In the genomic region with DNA sequence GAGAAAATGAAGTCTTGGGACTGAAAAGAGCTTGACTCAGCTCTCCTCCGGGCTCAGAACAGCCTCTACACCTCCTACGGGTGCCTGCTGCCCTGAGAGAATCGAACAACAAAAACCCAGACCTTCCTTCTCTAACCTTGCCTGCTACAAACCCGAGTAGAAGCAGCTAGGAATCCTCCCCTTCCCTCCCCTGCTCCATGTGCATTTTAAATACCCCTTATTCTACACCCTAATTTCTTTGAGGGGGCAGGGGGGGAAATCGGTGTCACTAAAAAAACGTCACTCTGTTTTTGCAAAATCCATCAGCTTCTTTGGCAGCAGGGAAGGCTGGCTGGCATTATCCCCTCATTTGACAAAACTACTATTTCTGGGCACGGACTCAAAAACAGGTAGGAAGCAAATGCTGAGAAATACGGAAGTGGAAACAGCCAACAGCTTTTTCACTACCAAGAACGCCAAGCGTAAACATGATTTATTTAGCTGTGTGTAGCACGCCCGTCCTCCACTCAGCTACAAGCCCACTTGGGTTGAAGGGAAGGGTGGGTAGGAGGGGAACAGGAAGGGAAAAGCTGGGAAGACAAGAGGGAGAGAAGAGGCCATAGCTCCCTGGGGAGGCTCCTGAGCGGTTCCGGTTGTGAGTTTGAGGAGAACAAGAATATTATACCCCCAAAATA, we compare ENCODE assay signal across 10 mouse cellular contexts. TPM values are rescaled to one million over a fixed set of nuclear protein-coding genes. Genes with fewer than 3 reads are reported as not detected.
DNase-seq lines count a peak whose midpoint lies in the region; ATAC-seq and TF ChIP-seq lines count a peak whose summit lies in the region.
"Had no signal": no experiment of that assay in that cellular context is flagged by ENCODE, and none has a peak within 500 bp of the region (broad histone marks: within the 10 kb centered on the region; RNA-seq: fewer than 3 reads in every experiment).

No protein-coding gene starts in this region.

- H3K4me1 ChIP-seq in lung, postnatal 0 days (ENCODE audit: insufficient read depth, low read depth, low read length) = 0 out of 2 replicates have a peak, but pooled peaks cover 7% of the 10 kb centered on the region
- H3K4me1 ChIP-seq in intestine, embryonic 15.5 days (replicated peaks) = peaks cover 36% of the 10 kb centered on the region
- peaks cover 38% of the 10 kb centered on the region; the same call in 1 of the 2 replicates for H3K4me1 ChIP-seq in stomach, embryonic 14.5 days (ENCODE audit: control insufficient read depth, insufficient read depth, low read length)

- H3K4me2 ChIP-seq in lung, postnatal 0 days (replicated peaks; ENCODE audit: low read depth, low read length) = peak overlapping the region; percentile 25; the same call in 1 of the 2 replicates
- H3K4me2 ChIP-seq in intestine, embryonic 15.5 days (replicated peaks) = peak overlapping the region; percentile 39
- H3K4me2 ChIP-seq in stomach, embryonic 14.5 days (replicated peaks; ENCODE audit: low read depth, low read length) = peak overlapping the region; percentile 24

- H3K36me3 ChIP-seq in lung, postnatal 0 days (ENCODE audit: insufficient read depth, low read length) = no peaks in the 10 kb centered on the region
- no peaks in the 10 kb centered on the region for H3K36me3 ChIP-seq in intestine, embryonic 15.5 days
- no peaks in the 10 kb centered on the region for H3K36me3 ChIP-seq in stomach, embryonic 14.5 days (ENCODE audit: control insufficient read depth, insufficient read depth, low read length)

- H3K4me3 ChIP-seq in lung, postnatal 0 days (ENCODE audit: low read depth, low read length) = no peak overlapping the region
- no peak overlapping the region for H3K4me3 ChIP-seq in intestine, embryonic 15.5 days (replicated peaks)
- no peak overlapping the region for H3K4me3 ChIP-seq in stomach, embryonic 14.5 days (ENCODE audit: low read depth, low read length)

- TF ChIP-seq CTCF in lung, postnatal 0 days (IDR thresholded peaks at IDR 0.05) = no peak

- peaks cover 17% of the 10 kb centered on the region for H3K27me3 ChIP-seq in lung, postnatal 0 days (replicated peaks; ENCODE audit: insufficient read depth, low read length)
- H3K27me3 ChIP-seq in intestine, embryonic 15.5 days (replicated peaks) = no peaks in the 10 kb centered on the region
- no peaks in the 10 kb centered on the region for H3K27me3 ChIP-seq in stomach, embryonic 14.5 days (ENCODE audit: control insufficient read depth, insufficient read depth, low read length)

- H3K27ac ChIP-seq in lung, postnatal 0 days (ENCODE audit: low read length) = no peak overlapping the region
- H3K27ac ChIP-seq in intestine, embryonic 15.5 days = no peak overlapping the region
- H3K27ac ChIP-seq in stomach, embryonic 14.5 days (ENCODE audit: low read length) = no peak overlapping the region
- H3K27ac ChIP-seq: liver, embryonic 14.5 days had no signal

- WGBS in lung, postnatal 0 days = 28% methylated on average over 14 of the region's 14 CpGs
- 43% methylated on average over 14 of the region's 14 CpGs for WGBS in intestine, embryonic 15.5 days
- 29% methylated on average over 14 of the region's 14 CpGs for WGBS in stomach, embryonic 14.5 days

- no peak overlapping the region for H3K9ac ChIP-seq in lung, postnatal 0 days (replicated peaks; ENCODE audit: low read depth)
- no peak overlapping the region for H3K9ac ChIP-seq in intestine, embryonic 15.5 days
- no peak overlapping the region for H3K9ac ChIP-seq in stomach, embryonic 14.5 days (replicated peaks; ENCODE audit: low read depth, low read length)
- H3K9ac ChIP-seq: liver, embryonic 14.5 days had no signal

- no peaks in the 10 kb centered on the region for H3K9me3 ChIP-seq in lung, postnatal 0 days (ENCODE audit: low read length)
- H3K9me3 ChIP-seq in intestine, embryonic 15.5 days = no peaks in the 10 kb centered on the region
- H3K9me3 ChIP-seq in stomach, embryonic 14.5 days (ENCODE audit: control insufficient read depth, low read depth, low read length) = no peaks in the 10 kb centered on the region

- DNase-seq in frontal cortex, postnatal 25 days (ENCODE audit: low spot score in 2 of 2) = no peak
- DNase-seq in lung, postnatal 0 days (ENCODE audit: low spot score) = no peak
- DNase-seq in lung, adult 18-20 months = no peak
- DNase-seq in adrenal gland, postnatal 14 days = no peak
- DNase-seq: gastrocnemius, postnatal 36 days had no signal

- ATAC-seq in frontal cortex, adult (ENCODE audit: low TSS enrichment) = peak; percentile 68
- no peak for ATAC-seq in lung, postnatal 0 days
- ATAC-seq in intestine, embryonic 15.5 days = no peak
- ATAC-seq in stomach, embryonic 14.5 days (ENCODE audit: insufficient number of reproducible peaks, insufficient read depth, low FRiP score, low read depth) = no peak
- no peak for ATAC-seq in erythroid progenitor cell, adult 5-6 weeks (replicated peaks; ENCODE audit: low FRiP score, poor library complexity, severe bottlenecking)

- no peak for TF ChIP-seq EP300 in lung, postnatal 0 days (IDR thresholded peaks at IDR 0.05)

RNA-seq across cellular contexts. Expression of a gene that starts 27.4 kb away (rescaled TPM):
- 0.44 and 0.46 TPM in 2 replicates for polyA plus RNA-seq in lung, postnatal 0 days (2015; fragmentation: Nextera tagmentation; extraction: Ambion mirVana)
- polyA plus RNA-seq in intestine, embryonic 15.5 days (2015; fragmentation: Nextera tagmentation; extraction: Ambion mirVana) = 6.7 and 6.9 TPM in 2 replicates
- 6.0 and 6.8 TPM in 2 replicates for polyA plus RNA-seq in stomach, embryonic 14.5 days (2014; fragmentation: Nextera tagmentation; extraction: Ambion mirVana)
- 1.0 and 4.7 TPM in 2 replicates for total RNA-seq in adrenal gland, postnatal 14 days (2021)
- 0.72 and 1.3 TPM in 2 replicates for total RNA-seq in erythroid progenitor cell, adult 5-6 weeks (2015; ENCODE audit: low replicate concordance)
- 0.38 and 1.3 TPM in 2 replicates for total RNA-seq in erythroid progenitor cell, adult 5-6 weeks (2017; ENCODE audit: low replicate concordance)
